8 mouse cellular contexts compared by ENCODE assay signal in genomic region chr17:40934420-40935231, GRCm38 (mm10). TPM values are rescaled to one million over a fixed set of nuclear protein-coding genes. Genes with fewer than 3 reads are reported as not detected.
DNase-seq lines count a peak whose midpoint lies in the region; ATAC-seq and TF ChIP-seq lines count a peak whose summit lies in the region.

TSS of gene Mut (plus strand) at chr17:40934685.
TSS of gene Cenpq (minus strand) at chr17:40935047.

- DNase-seq in CD8-positive naive resting alpha-beta T cell, adult 2 months (ENCODE audit: low read depth in 2 of 2, low spot score in 2 of 2): peak; percentile 89 to 92
- DNase-seq in c-Kit-positive CD71-negative TER-119-negative erythroid progenitor cells, embryonic 14.5 days (ENCODE audit: low read depth): peak; percentile 95
- peak; percentile 95 for DNase-seq in forebrain, embryonic 10.5 days (ENCODE audit: extremely low spot score, low spot score)
- DNase-seq in kidney, postnatal 25 days: peak; percentile 99 to 100
- DNase-seq in liver, embryonic 14.5 days (ENCODE audit: low read depth in 3 of 3, low spot score in 3 of 3): peak; percentile 94 to 96 (median 95)
- DNase-seq in neural tube, embryonic 11.5 days (ENCODE audit: low spot score): peak; percentile 96
- DNase-seq in stomach, postnatal 0 days (ENCODE audit: low spot score): peak; percentile 98

- H3K27ac ChIP-seq in forebrain, embryonic 10.5 days: peak within 1 kb of the TSS; percentile 90
- H3K27ac ChIP-seq in heart, embryonic 15.5 days: peak within 1 kb of the TSS; percentile 95
- H3K27ac ChIP-seq in liver, embryonic 14.5 days: peak within 1 kb of the TSS; percentile 90
- H3K27ac ChIP-seq in neural tube, embryonic 11.5 days (ENCODE audit: low read depth, low read length): peak within 1 kb of the TSS; percentile 63
- peak within 1 kb of the TSS; percentile 96 for H3K27ac ChIP-seq in stomach, postnatal 0 days (replicated peaks)

- peak within 1 kb of the TSS; percentile 64 for H3K9ac ChIP-seq in heart, embryonic 15.5 days
- H3K9ac ChIP-seq in liver, embryonic 14.5 days (replicated peaks): peak within 1 kb of the TSS; percentile 91
- H3K9ac ChIP-seq in neural tube, embryonic 11.5 days (ENCODE audit: low read length): peak within 1 kb of the TSS; percentile 58
- peak within 1 kb of the TSS; percentile 71 for H3K9ac ChIP-seq in stomach, postnatal 0 days (ENCODE audit: low read length)

- ATAC-seq in heart, embryonic 15.5 days (replicated peaks; ENCODE audit: insufficient number of reproducible peaks, insufficient read depth, low FRiP score, low read depth): peak; percentile 100
- ATAC-seq in liver, embryonic 14.5 days (ENCODE audit: insufficient read depth): peak; percentile 99
- peak; percentile 100 for ATAC-seq in neural tube, embryonic 11.5 days (ENCODE audit: insufficient read depth, low FRiP score, low TSS enrichment)
- ATAC-seq in stomach, postnatal 0 days (ENCODE audit: low FRiP score, low TSS enrichment): peak; percentile 100

- no peaks in the 10 kb centered on the region for H3K27me3 ChIP-seq in forebrain, embryonic 10.5 days (ENCODE audit: poor library complexity, severe bottlenecking)
- no peaks in the 10 kb centered on the region for H3K27me3 ChIP-seq in heart, embryonic 15.5 days
- no peaks in the 10 kb centered on the region for H3K27me3 ChIP-seq in liver, embryonic 14.5 days (ENCODE audit: control insufficient read depth, insufficient read depth, low read length)
- H3K27me3 ChIP-seq in neural tube, embryonic 11.5 days (ENCODE audit: control insufficient read depth, insufficient read depth, low read length): no peaks in the 10 kb centered on the region
- no peaks in the 10 kb centered on the region for H3K27me3 ChIP-seq in stomach, postnatal 0 days (ENCODE audit: control insufficient read depth, insufficient read depth, low read length)

- H3K4me3 ChIP-seq in forebrain, embryonic 10.5 days: peak within 1 kb of the TSS; percentile 73
- H3K4me3 ChIP-seq in heart, embryonic 15.5 days: peak within 1 kb of the TSS; percentile 70
- peak within 1 kb of the TSS; percentile 76 to 93 for H3K4me3 ChIP-seq in liver, embryonic 14.5 days (ENCODE audit: insufficient read depth in 1 of 2, low read depth in 2 of 2, low read length in 2 of 2)
- peak within 1 kb of the TSS; percentile 59 for H3K4me3 ChIP-seq in neural tube, embryonic 11.5 days (ENCODE audit: low read depth, low read length)
- H3K4me3 ChIP-seq in stomach, postnatal 0 days (ENCODE audit: low read depth, low read length): peak within 1 kb of the TSS; percentile 63

- WGBS in forebrain, embryonic 10.5 days: under 1% methylated on average over 50 of the region's 50 CpGs
- WGBS in heart, embryonic 15.5 days: under 1% methylated on average over 50 of the region's 50 CpGs
- WGBS in liver, embryonic 14.5 days (ENCODE audit: insufficient replicate concordance): under 1% methylated on average over 50 of the region's 50 CpGs
- under 1% methylated on average over 50 of the region's 50 CpGs for WGBS in neural tube, embryonic 11.5 days
- under 1% methylated on average over 50 of the region's 50 CpGs for WGBS in stomach, postnatal 0 days

- peaks cover 33% of the 10 kb centered on the region for H3K36me3 ChIP-seq in forebrain, embryonic 10.5 days (replicated peaks)
- peaks cover 11% of the 10 kb centered on the region; the same call in 1 of the 2 replicates for H3K36me3 ChIP-seq in heart, embryonic 15.5 days
- peaks cover 5% of the 10 kb centered on the region for H3K36me3 ChIP-seq in liver, embryonic 14.5 days (replicated peaks; ENCODE audit: control insufficient read depth, insufficient read depth, low read depth)
- peaks cover 2% of the 10 kb centered on the region; the same call in 1 of the 2 replicates for H3K36me3 ChIP-seq in neural tube, embryonic 11.5 days (ENCODE audit: control insufficient read depth, insufficient read depth, low read length)
- H3K36me3 ChIP-seq in stomach, postnatal 0 days (ENCODE audit: control insufficient read depth, insufficient read depth, low read length): peaks cover 3% of the 10 kb centered on the region; the same call in 1 of the 2 replicates

- H3K4me1 ChIP-seq in forebrain, embryonic 10.5 days: peaks cover 15% of the 10 kb centered on the region
- H3K4me1 ChIP-seq in heart, embryonic 15.5 days (replicated peaks): peaks cover 12% of the 10 kb centered on the region
- peaks cover 3% of the 10 kb centered on the region in 2 experiments for H3K4me1 ChIP-seq in liver, embryonic 14.5 days (replicated peaks; ENCODE audit: control insufficient read depth in 2 of 2, insufficient read depth in 2 of 2, low read length in 1 of 2)
- no peaks in the 10 kb centered on the region for H3K4me1 ChIP-seq in neural tube, embryonic 11.5 days (ENCODE audit: control insufficient read depth, insufficient read depth, low read length)
- no peaks in the 10 kb centered on the region for H3K4me1 ChIP-seq in stomach, postnatal 0 days (replicated peaks; ENCODE audit: control insufficient read depth, insufficient read depth)

- TF ChIP-seq CTCF in liver, embryonic 14.5 days (IDR thresholded peaks at IDR 0.05; ENCODE audit: low read depth): no peak
- no peak for TF ChIP-seq CTCF in stomach, postnatal 0 days (IDR thresholded peaks at IDR 0.05; ENCODE audit: low read depth)

- H3K9me3 ChIP-seq in forebrain, embryonic 10.5 days: no peaks in the 10 kb centered on the region
- no peaks in the 10 kb centered on the region for H3K9me3 ChIP-seq in heart, embryonic 15.5 days (replicated peaks)
- no peaks in the 10 kb centered on the region for H3K9me3 ChIP-seq in liver, embryonic 14.5 days (ENCODE audit: control insufficient read depth, low read length)
- H3K9me3 ChIP-seq in neural tube, embryonic 11.5 days (ENCODE audit: control insufficient read depth, low read length): no peaks in the 10 kb centered on the region
- H3K9me3 ChIP-seq in stomach, postnatal 0 days (ENCODE audit: control insufficient read depth, low read length): no peaks in the 10 kb centered on the region

- TF ChIP-seq EP300 in liver, embryonic 14.5 days (IDR thresholded peaks at IDR 0.05; ENCODE audit: low read depth): peak; percentile 13
- TF ChIP-seq EP300 in stomach, postnatal 0 days (optimal IDR thresholded peaks at IDR 0.05): no peak

- H3K4me2 ChIP-seq in heart, embryonic 15.5 days: peak within 1 kb of the TSS; percentile 76
- peak within 1 kb of the TSS; percentile 83 for H3K4me2 ChIP-seq in liver, embryonic 14.5 days (ENCODE audit: low read depth)
- peak within 1 kb of the TSS; percentile 61 for H3K4me2 ChIP-seq in neural tube, embryonic 11.5 days (ENCODE audit: low read depth)
- H3K4me2 ChIP-seq in stomach, postnatal 0 days (replicated peaks; ENCODE audit: low read depth): peak within 1 kb of the TSS; percentile 58

RNA-seq across cellular contexts. Expression of gene Mut, which starts in this region (rescaled TPM):
- 28.7 and 29.9 TPM in 2 replicates for polyA plus RNA-seq in forebrain, embryonic 10.5 days (2016; fragmentation: Nextera tagmentation; extraction: Ambion mirVana)
- polyA plus RNA-seq in heart, embryonic 15.5 days (2015; fragmentation: Nextera tagmentation; extraction: Ambion mirVana): 39.8 and 41.1 TPM in 2 replicates
- 10.1 and 12.9 TPM in 2 replicates for polyA plus RNA-seq in liver, embryonic 14.5 days (2012; rRNA removed)
- 26.9 and 30.5 TPM in 2 replicates for polyA plus RNA-seq in liver, embryonic 14.5 days (2014; fragmentation: Nextera tagmentation; extraction: Ambion mirVana)
- 31.1 and 32.0 TPM in 2 replicates for polyA plus RNA-seq in neural tube, embryonic 11.5 days (2014; fragmentation: Nextera tagmentation; extraction: Ambion mirVana)
- polyA plus RNA-seq in stomach, postnatal 0 days (2015; fragmentation: Nextera tagmentation; extraction: Ambion mirVana): 26.0 TPM in 2 replicates

RNA-seq across cellular contexts. Expression of gene Cenpq, which starts in this region (rescaled TPM):
- 40.2 and 44.5 TPM in 2 replicates for polyA plus RNA-seq in forebrain, embryonic 10.5 days (2016; fragmentation: Nextera tagmentation; extraction: Ambion mirVana)
- polyA plus RNA-seq in heart, embryonic 15.5 days (2015; fragmentation: Nextera tagmentation; extraction: Ambion mirVana): 14.8 and 16.3 TPM in 2 replicates
- polyA plus RNA-seq in liver, embryonic 14.5 days (2012; rRNA removed): 8.0 and 14.8 TPM in 2 replicates
- polyA plus RNA-seq in liver, embryonic 14.5 days (2014; fragmentation: Nextera tagmentation; extraction: Ambion mirVana): 27.2 and 29.1 TPM in 2 replicates
- polyA plus RNA-seq in neural tube, embryonic 11.5 days (2014; fragmentation: Nextera tagmentation; extraction: Ambion mirVana): 32.6 and 34.7 TPM in 2 replicates
- 8.0 and 10.0 TPM in 2 replicates for polyA plus RNA-seq in stomach, postnatal 0 days (2015; fragmentation: Nextera tagmentation; extraction: Ambion mirVana)

Comparison
In these comparisons a context has a peak if more than half of its experiments do, and no peak if none do; other contexts are left out.
1. Peak in every context shown above with its lines: DNase-seq, ATAC-seq, H3K4me3 ChIP-seq and H3K27ac ChIP-seq.